Mouse (Mus musculus): ENCODE results near the gene Tank. TPM values are rescaled to one million over a fixed set of nuclear protein-coding genes. Genes with fewer than 3 reads are reported as not detected.

The Tank gene
- 28.0 and 29.0 TPM in 2 replicates for polyA plus RNA-seq (2015; fragmentation: Nextera tagmentation; extraction: Ambion mirVana)

GRCm38 (mm10) chr2:61578433-61578832 is at the start of gene Tank:
Tank (plus strand) TSS chr2:61578585.
- WGBS: 87% methylated on average over 10 of the region's 10 CpGs
- H3K4me3 ChIP-seq (ENCODE audit: low read length): no peak within 1 kb of the TSS
- no peak within 1 kb of the TSS for H3K27ac ChIP-seq (ENCODE audit: low read depth, low read length)
- H3K36me3 ChIP-seq (ENCODE audit: control insufficient read depth, insufficient read depth, low read length): no peaks in the 10 kb centered on the region
- no peaks in the 10 kb centered on the region for H3K9me3 ChIP-seq (ENCODE audit: control insufficient read depth, low read length)
- H3K9ac ChIP-seq (ENCODE audit: low read depth, low read length): no peak within 1 kb of the TSS
- H3K4me2 ChIP-seq (ENCODE audit: low read length): no peak within 1 kb of the TSS
- H3K27me3 ChIP-seq (replicated peaks; ENCODE audit: control insufficient read depth, insufficient read depth, low read length): no peaks in the 10 kb centered on the region
- no peaks in the 10 kb centered on the region for H3K4me1 ChIP-seq (ENCODE audit: control insufficient read depth, insufficient read depth, low read depth, low read length)
- ATAC-seq: no peak

GRCm38 (mm10) chr2:61532326-61532725 is 46.1 kb upstream of the Tank start:
- 81% methylated on average over 3 of the region's 3 CpGs for WGBS
- H3K4me1 ChIP-seq (ENCODE audit: control insufficient read depth, insufficient read depth, low read depth, low read length): no peaks in the 10 kb centered on the region
- H3K27ac ChIP-seq (ENCODE audit: low read depth, low read length): no peak overlapping the region
- no peaks in the 10 kb centered on the region for H3K36me3 ChIP-seq (ENCODE audit: control insufficient read depth, insufficient read depth, low read length)
- no peaks in the 10 kb centered on the region for H3K27me3 ChIP-seq (replicated peaks; ENCODE audit: control insufficient read depth, insufficient read depth, low read length)
- H3K4me2 ChIP-seq (ENCODE audit: low read length): no peak overlapping the region
- ATAC-seq: no peak
- no peak overlapping the region for H3K9ac ChIP-seq (ENCODE audit: low read depth, low read length)
- no peak overlapping the region for H3K4me3 ChIP-seq (ENCODE audit: low read length)
- no peaks in the 10 kb centered on the region for H3K9me3 ChIP-seq (ENCODE audit: control insufficient read depth, low read length)

GRCm38 (mm10) chr2:61533131-61533530 is 45.3 kb upstream of the Tank start:
- H3K36me3 ChIP-seq (ENCODE audit: control insufficient read depth, insufficient read depth, low read length): no peaks in the 10 kb centered on the region
- H3K27ac ChIP-seq (ENCODE audit: low read depth, low read length): no peak overlapping the region
- ATAC-seq: peak; percentile 91
- H3K4me1 ChIP-seq (ENCODE audit: control insufficient read depth, insufficient read depth, low read depth, low read length): no peaks in the 10 kb centered on the region
- H3K9me3 ChIP-seq (ENCODE audit: control insufficient read depth, low read length): no peaks in the 10 kb centered on the region
- no peak overlapping the region for H3K4me2 ChIP-seq (ENCODE audit: low read length)
- 77% methylated on average over 2 of the region's 2 CpGs for whole genome bisulfite sequencing
- no peak overlapping the region for H3K9ac ChIP-seq (ENCODE audit: low read depth, low read length)
- H3K4me3 ChIP-seq (ENCODE audit: low read length): no peak overlapping the region
- H3K27me3 ChIP-seq (replicated peaks; ENCODE audit: control insufficient read depth, insufficient read depth, low read length): no peaks in the 10 kb centered on the region

GRCm38 (mm10) chr2:61536901-61537300 is 41.5 kb upstream of the Tank start:
- no peaks in the 10 kb centered on the region for H3K27me3 ChIP-seq (replicated peaks; ENCODE audit: control insufficient read depth, insufficient read depth, low read length)
- H3K4me1 ChIP-seq (ENCODE audit: control insufficient read depth, insufficient read depth, low read depth, low read length): no peaks in the 10 kb centered on the region
- 81% methylated on average over 2 of the region's 2 CpGs for WGBS
- H3K4me2 ChIP-seq (ENCODE audit: low read length): no peak overlapping the region
- H3K9me3 ChIP-seq (ENCODE audit: control insufficient read depth, low read length): no peaks in the 10 kb centered on the region
- no peak for ATAC-seq
- no peak overlapping the region for H3K9ac ChIP-seq (ENCODE audit: low read depth, low read length)
- no peaks in the 10 kb centered on the region for H3K36me3 ChIP-seq (ENCODE audit: control insufficient read depth, insufficient read depth, low read length)
- H3K4me3 ChIP-seq (ENCODE audit: low read length): no peak overlapping the region
- no peak overlapping the region for H3K27ac ChIP-seq (ENCODE audit: low read depth, low read length)

GRCm38 (mm10) chr2:61539378-61539777 is 39.0 kb upstream of the Tank start:
- H3K27ac ChIP-seq (ENCODE audit: low read depth, low read length): no peak overlapping the region
- H3K36me3 ChIP-seq (ENCODE audit: control insufficient read depth, insufficient read depth, low read length): no peaks in the 10 kb centered on the region
- H3K4me3 ChIP-seq (ENCODE audit: low read length): no peak overlapping the region
- ATAC-seq: no peak
- H3K9ac ChIP-seq (ENCODE audit: low read depth, low read length): no peak overlapping the region
- H3K4me2 ChIP-seq (ENCODE audit: low read length): no peak overlapping the region
- H3K27me3 ChIP-seq (replicated peaks; ENCODE audit: control insufficient read depth, insufficient read depth, low read length): no peaks in the 10 kb centered on the region
- no peaks in the 10 kb centered on the region for H3K9me3 ChIP-seq (ENCODE audit: control insufficient read depth, low read length)
- 9% methylated on average over 2 of the region's 2 CpGs for WGBS
- H3K4me1 ChIP-seq (ENCODE audit: control insufficient read depth, insufficient read depth, low read depth, low read length): no peaks in the 10 kb centered on the region

GRCm38 (mm10) chr2:61542426-61542825 is 36.0 kb upstream of the Tank start:
- no peak overlapping the region for H3K4me3 ChIP-seq (ENCODE audit: low read length)
- H3K4me1 ChIP-seq (ENCODE audit: control insufficient read depth, insufficient read depth, low read depth, low read length): no peaks in the 10 kb centered on the region
- H3K36me3 ChIP-seq (ENCODE audit: control insufficient read depth, insufficient read depth, low read length): no peaks in the 10 kb centered on the region
- H3K9me3 ChIP-seq (ENCODE audit: control insufficient read depth, low read length): no peaks in the 10 kb centered on the region
- H3K27me3 ChIP-seq (replicated peaks; ENCODE audit: control insufficient read depth, insufficient read depth, low read length): no peaks in the 10 kb centered on the region
- H3K27ac ChIP-seq (ENCODE audit: low read depth, low read length): no peak overlapping the region
- H3K4me2 ChIP-seq (ENCODE audit: low read length): no peak overlapping the region
- WGBS: 95% methylated on average over 2 of the region's 2 CpGs
- no peak overlapping the region for H3K9ac ChIP-seq (ENCODE audit: low read depth, low read length)
- ATAC-seq: no peak

GRCm38 (mm10) chr2:61545666-61546065 is 32.7 kb upstream of the Tank start:
- H3K27ac ChIP-seq (ENCODE audit: low read depth, low read length): no peak overlapping the region
- H3K4me2 ChIP-seq (ENCODE audit: low read length): no peak overlapping the region
- no peaks in the 10 kb centered on the region for H3K27me3 ChIP-seq (replicated peaks; ENCODE audit: control insufficient read depth, insufficient read depth, low read length)
- H3K36me3 ChIP-seq (ENCODE audit: control insufficient read depth, insufficient read depth, low read length): no peaks in the 10 kb centered on the region
- H3K4me1 ChIP-seq (ENCODE audit: control insufficient read depth, insufficient read depth, low read depth, low read length): no peaks in the 10 kb centered on the region
- 91% methylated on average over 3 of the region's 3 CpGs for WGBS
- ATAC-seq: no peak
- H3K9ac ChIP-seq (ENCODE audit: low read depth, low read length): no peak overlapping the region
- H3K9me3 ChIP-seq (ENCODE audit: control insufficient read depth, low read length): no peaks in the 10 kb centered on the region
- H3K4me3 ChIP-seq (ENCODE audit: low read length): no peak overlapping the region

- Histone ChIP-seq H3K4me1 (ENCODE audit: control insufficient read depth, insufficient read depth, low read depth, low read length) (no peaks in the 10 kb centered on the region), H3K4me3 (ENCODE audit: low read length) (no peak overlapping the region), H3K9me3 (ENCODE audit: control insufficient read depth, low read length) (no peaks in the 10 kb centered on the region), H3K27me3 (replicated peaks; ENCODE audit: control insufficient read depth, insufficient read depth, low read length) (no peaks in the 10 kb centered on the region), H3K36me3 (ENCODE audit: control insufficient read depth, insufficient read depth, low read length) (no peaks in the 10 kb centered on the region), H3K27ac (ENCODE audit: low read depth, low read length) (no peak overlapping the region), H3K9ac (ENCODE audit: low read depth, low read length) (no peak overlapping the region), H3K4me2 (ENCODE audit: low read length) (no peak overlapping the region)
- ATAC-seq: no peak
- WGBS: 71% methylated on average over 2 of the region's 2 CpGs
Measured at GRCm38 (mm10) chr2:61548021-61548420, 30.4 kb upstream of the Tank start.

GRCm38 (mm10) chr2:61551680-61552079 is 26.7 kb upstream of the Tank start:
- Histone ChIP-seq H3K9me3 (ENCODE audit: control insufficient read depth, low read length) (no peaks in the 10 kb centered on the region), H3K4me3 (ENCODE audit: low read length) (no peak overlapping the region), H3K27ac (ENCODE audit: low read depth, low read length) (no peak overlapping the region), H3K4me2 (ENCODE audit: low read length) (no peak overlapping the region), H3K4me1 (ENCODE audit: control insufficient read depth, insufficient read depth, low read depth, low read length) (no peaks in the 10 kb centered on the region; the same call in 1 of the 2 replicates), H3K9ac (ENCODE audit: low read depth, low read length) (no peak overlapping the region), H3K36me3 (ENCODE audit: control insufficient read depth, insufficient read depth, low read length) (no peaks in the 10 kb centered on the region), H3K27me3 (replicated peaks; ENCODE audit: control insufficient read depth, insufficient read depth, low read length) (no peaks in the 10 kb centered on the region)
- no peak for ATAC-seq
- 85% methylated on average over 5 of the region's 5 CpGs for WGBS

GRCm38 (mm10) chr2:61555367-61555766 is 23.0 kb upstream of the Tank start:
- Histone ChIP-seq H3K4me2 (ENCODE audit: low read length) (peak overlapping the region; percentile 23; the same call in 1 of the 2 replicates), H3K9me3 (ENCODE audit: control insufficient read depth, low read length) (no peaks in the 10 kb centered on the region), H3K36me3 (ENCODE audit: control insufficient read depth, insufficient read depth, low read length) (no peaks in the 10 kb centered on the region), H3K4me3 (ENCODE audit: low read length) (no peak overlapping the region), H3K9ac (ENCODE audit: low read depth, low read length) (no peak overlapping the region), H3K4me1 (ENCODE audit: control insufficient read depth, insufficient read depth, low read depth, low read length) (no peaks in the 10 kb centered on the region; the same call in 1 of the 2 replicates), H3K27me3 (replicated peaks; ENCODE audit: control insufficient read depth, insufficient read depth, low read length) (no peaks in the 10 kb centered on the region), H3K27ac (ENCODE audit: low read depth, low read length) (no peak overlapping the region)
- ATAC-seq: peak; percentile 73
- WGBS: 52% methylated on average over 7 of the region's 7 CpGs
